Mouse (Mus musculus) right cerebral cortex, postnatal 10 days (tissue): ENCODE data around the gene Gm21874.
"Not testable (repeated sequence)": the region's sequence is repeated elsewhere in the genome, so short reads cannot be mapped to it uniquely, and the experiment has no call there.

Experiments used
- DNase-seq, 2 experiments: peaks; one replicate each; pipeline ENCODE4 v3.0.0; 2021; ENCODE audit warnings: low spot score in 2 of 2

Gene Gm21874

DNA sequence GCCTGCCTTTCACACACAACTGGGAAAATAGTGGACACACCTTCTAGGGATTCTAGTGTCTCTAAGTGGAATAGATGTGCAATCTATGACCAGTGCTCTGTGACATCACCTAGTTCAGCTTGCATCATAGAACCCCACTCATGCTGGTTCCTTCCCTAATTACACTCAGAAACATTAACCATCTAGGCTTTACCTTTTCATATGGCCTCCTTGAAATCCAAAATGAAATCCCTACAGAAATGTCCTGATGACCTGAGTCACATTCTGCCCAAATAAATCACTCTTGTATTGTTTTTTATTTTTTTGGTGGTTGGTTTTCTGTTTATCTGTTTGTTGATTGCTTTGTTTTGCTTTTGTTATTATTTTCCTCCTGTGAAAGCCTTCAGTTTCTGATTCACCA is at the start of gene Gm21874:
Gm21874 (minus strand) TSS at position 101 of the 400 bp plus-strand sequence.
- not testable (repeated sequence) for DNase-seq
